Mouse (Mus musculus): Measurements from ENCODE around the gene Ptprt. TPM values are rescaled to one million over a fixed set of nuclear protein-coding genes. Genes with fewer than 3 reads are reported as not detected.

The Ptprt gene
- polyA plus RNA-seq, 1 experiment: 0.01 TPM

DNA sequence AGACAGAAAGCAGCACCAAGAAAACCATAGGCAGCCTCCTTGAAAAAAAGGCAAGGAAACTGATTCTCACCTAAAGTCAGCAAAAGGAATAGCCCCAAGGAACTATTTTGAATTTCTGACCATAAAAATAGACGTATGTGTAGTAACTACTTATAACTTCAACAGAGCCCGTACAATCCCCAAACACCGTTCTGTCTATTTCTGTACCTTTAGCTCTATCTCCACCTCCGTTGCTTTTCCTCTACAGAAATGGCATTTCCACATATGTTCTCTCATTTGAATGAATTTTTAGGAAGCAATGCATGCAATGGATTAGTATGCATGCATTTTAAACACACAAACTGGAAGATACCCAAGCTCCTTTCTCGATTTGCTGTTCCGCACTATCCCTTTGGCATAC is 715.5 kb downstream of the Ptprt start:
- H3K36me3 ChIP-seq (replicated peaks; ENCODE audit: low read length): no peaks in the 10 kb centered on the region
- H3K9me3 ChIP-seq: peaks cover 46% of the 10 kb centered on the region
- no peaks in the 10 kb centered on the region for H3K27me3 ChIP-seq (replicated peaks)
- no peaks in the 10 kb centered on the region for H3K4me1 ChIP-seq
- no peak for TF ChIP-seq GATA1 (IDR thresholded peaks at IDR 0.05; ENCODE audit: borderline replicate concordance, low read length)
- TF ChIP-seq FLI1 (IDR thresholded peaks at IDR 0.05; ENCODE audit: low read length): no peak
- no peak overlapping the region for H3K4me3 ChIP-seq (replicated peaks)

DNA sequence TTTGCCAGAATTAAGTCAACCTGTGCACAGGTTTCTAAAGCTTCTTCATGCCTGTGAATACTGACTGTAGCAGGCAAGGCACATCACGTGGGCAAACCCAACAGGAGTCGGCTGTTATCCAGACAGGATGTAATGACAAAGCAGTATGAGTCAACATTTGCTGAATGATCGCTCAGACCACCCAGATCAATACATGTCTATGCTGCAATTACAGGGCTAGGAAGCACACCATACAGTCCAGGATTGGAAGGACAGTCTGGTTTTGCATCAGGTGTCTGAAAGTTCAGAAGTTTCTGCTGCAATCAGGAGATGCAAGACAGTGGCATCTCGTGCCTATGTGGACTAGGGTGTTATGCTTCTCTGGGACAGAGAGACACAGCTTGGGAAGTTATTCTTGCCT is 716.3 kb downstream of the Ptprt start:
- TF ChIP-seq GATA1 (IDR thresholded peaks at IDR 0.05; ENCODE audit: borderline replicate concordance, low read length): no peak
- TF ChIP-seq FLI1 (IDR thresholded peaks at IDR 0.05; ENCODE audit: low read length): no peak
- no peaks in the 10 kb centered on the region for H3K4me1 ChIP-seq
- peaks cover 46% of the 10 kb centered on the region for H3K9me3 ChIP-seq
- no peak overlapping the region for H3K4me3 ChIP-seq (replicated peaks)
- H3K36me3 ChIP-seq (replicated peaks; ENCODE audit: low read length): no peaks in the 10 kb centered on the region
- no peaks in the 10 kb centered on the region for H3K27me3 ChIP-seq (replicated peaks)

DNA sequence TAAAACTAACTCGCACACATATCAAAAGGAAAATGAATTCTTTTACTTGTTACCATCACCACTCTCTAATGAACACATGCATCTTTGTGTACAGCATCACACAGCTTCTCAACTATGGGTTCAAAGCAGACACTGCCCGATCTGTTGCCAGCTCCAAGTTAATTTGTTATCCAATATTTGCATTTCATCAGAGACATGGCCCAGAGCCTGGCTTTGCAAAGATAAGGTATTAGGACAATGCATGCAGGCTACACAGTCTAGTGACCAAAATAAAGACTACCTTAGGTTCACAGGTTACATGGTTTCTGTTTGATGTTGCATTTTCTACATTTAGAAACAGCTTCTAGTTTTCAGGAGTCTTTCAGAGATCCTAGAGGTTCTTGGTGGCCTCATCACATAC is 719.0 kb downstream of the Ptprt start:
- Histone ChIP-seq H3K9me3 (peaks cover 42% of the 10 kb centered on the region), H3K4me1 (no peaks in the 10 kb centered on the region), H3K36me3 (replicated peaks; ENCODE audit: low read length) (no peaks in the 10 kb centered on the region), H3K4me3 (replicated peaks) (no peak overlapping the region), H3K27me3 (replicated peaks) (no peaks in the 10 kb centered on the region)
- TF ChIP-seq GATA1 (IDR thresholded peaks at IDR 0.05; ENCODE audit: borderline replicate concordance, low read length) (no peak), FLI1 (IDR thresholded peaks at IDR 0.05; ENCODE audit: low read length) (no peak)

DNA sequence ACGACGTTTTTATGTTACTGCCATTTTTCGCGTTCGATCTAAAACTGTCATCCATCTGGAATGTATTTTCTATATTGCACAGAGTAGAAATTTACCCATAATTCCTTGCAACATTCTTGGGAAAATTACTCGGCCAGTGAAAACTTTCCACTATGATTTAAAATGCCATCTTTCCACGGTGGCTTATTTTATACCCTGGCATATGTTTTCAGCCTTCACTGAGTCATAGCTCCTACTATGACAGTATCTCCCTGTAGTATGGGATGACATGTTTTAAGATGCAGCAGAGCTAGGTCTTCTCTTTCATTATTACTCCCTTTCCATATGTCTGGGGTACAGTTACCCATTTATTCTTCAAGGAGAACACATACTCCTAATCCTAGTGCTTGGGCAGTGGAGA is 753.7 kb downstream of the Ptprt start:
- TF ChIP-seq GATA1 (IDR thresholded peaks at IDR 0.05; ENCODE audit: borderline replicate concordance, low read length) (no peak), FLI1 (IDR thresholded peaks at IDR 0.05; ENCODE audit: low read length) (no peak)
- Histone ChIP-seq H3K4me1 (no peaks in the 10 kb centered on the region), H3K36me3 (replicated peaks; ENCODE audit: low read length) (no peaks in the 10 kb centered on the region), H3K27me3 (replicated peaks) (no peaks in the 10 kb centered on the region), H3K4me3 (replicated peaks) (no peak overlapping the region), H3K9me3 (0 out of 2 replicates have a peak, but pooled peaks cover 10% of the 10 kb centered on the region)

DNA sequence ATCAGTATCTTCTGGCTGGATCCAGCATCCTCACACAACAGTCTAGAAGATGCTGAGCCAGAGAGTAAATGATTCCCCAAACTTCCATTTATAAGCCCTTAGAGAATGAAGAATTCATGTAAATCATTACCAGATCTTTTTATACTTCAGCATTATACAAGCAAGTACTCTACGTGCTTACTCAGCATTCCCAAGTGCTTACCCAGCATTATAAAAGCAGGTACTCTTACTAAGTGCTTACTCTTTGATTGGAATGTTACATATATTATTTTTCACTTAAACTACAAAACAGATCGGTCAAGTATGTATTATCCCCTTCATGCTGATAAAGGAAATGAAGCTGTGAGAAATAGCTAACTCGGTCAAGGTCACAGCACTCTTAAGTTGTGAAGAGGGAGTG is 758.8 kb downstream of the Ptprt start:
- Histone ChIP-seq H3K4me1 (no peaks in the 10 kb centered on the region), H3K9me3 (0 out of 2 replicates have a peak, but pooled peaks cover 11% of the 10 kb centered on the region), H3K27me3 (replicated peaks) (no peaks in the 10 kb centered on the region), H3K4me3 (replicated peaks) (no peak overlapping the region), H3K36me3 (replicated peaks; ENCODE audit: low read length) (no peaks in the 10 kb centered on the region)
- TF ChIP-seq FLI1 (IDR thresholded peaks at IDR 0.05; ENCODE audit: low read length): no peak
- TF ChIP-seq GATA1 (IDR thresholded peaks at IDR 0.05; ENCODE audit: borderline replicate concordance, low read length): no peak

DNA sequence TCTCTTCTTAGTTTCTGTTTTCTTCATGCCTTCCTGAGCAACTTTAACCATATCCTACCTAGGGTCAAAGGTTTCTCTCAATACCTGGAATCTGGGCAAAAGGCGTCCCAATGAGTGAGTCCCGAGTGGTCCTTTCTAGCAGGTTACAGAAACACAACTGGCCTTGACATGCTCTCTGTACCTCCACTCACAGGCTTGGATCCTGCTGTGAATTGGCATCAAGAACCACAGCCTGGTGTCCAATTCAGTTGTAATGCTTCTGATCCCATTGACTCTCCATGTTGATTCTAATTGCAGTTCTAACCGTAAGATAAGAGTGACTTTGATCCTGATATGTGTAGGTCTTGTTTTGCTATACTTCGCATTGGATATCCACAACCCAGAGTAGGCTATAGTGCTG is 776.5 kb downstream of the Ptprt start:
- H3K9me3 ChIP-seq: peaks cover 27% of the 10 kb centered on the region

DNA sequence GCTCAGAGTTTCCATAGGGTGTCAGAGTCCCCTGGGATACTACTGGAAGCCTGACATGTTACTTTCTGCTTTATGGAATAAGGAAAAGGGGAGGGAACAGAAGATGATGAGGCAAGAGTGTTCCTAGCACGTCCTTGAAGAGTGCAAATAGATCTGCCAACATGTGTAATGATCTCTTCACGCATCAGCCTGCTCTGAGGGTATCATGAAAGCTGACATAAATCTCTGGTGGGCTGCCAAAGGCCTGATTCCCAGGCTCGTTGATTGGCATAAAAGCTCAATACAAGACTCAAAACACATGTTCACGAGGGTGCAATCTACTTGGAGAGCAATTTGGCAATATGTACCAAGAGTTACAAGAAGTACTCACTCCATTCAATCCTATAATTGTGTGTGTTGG is 778.4 kb downstream of the Ptprt start:
- no peaks in the 10 kb centered on the region for H3K36me3 ChIP-seq (replicated peaks; ENCODE audit: low read length)
- TF ChIP-seq GATA1 (IDR thresholded peaks at IDR 0.05; ENCODE audit: borderline replicate concordance, low read length) (no peak), FLI1 (IDR thresholded peaks at IDR 0.05; ENCODE audit: low read length) (no peak)
- no peak overlapping the region for H3K4me3 ChIP-seq (replicated peaks)
- no peaks in the 10 kb centered on the region for H3K4me1 ChIP-seq
- no peaks in the 10 kb centered on the region for H3K27me3 ChIP-seq (replicated peaks)
- peaks cover 26% of the 10 kb centered on the region for H3K9me3 ChIP-seq

More for the DNA sequence above, 776.5 kb downstream of the Ptprt start:
- H3K4me3 ChIP-seq (replicated peaks): no peak overlapping the region
- no peaks in the 10 kb centered on the region for H3K36me3 ChIP-seq (replicated peaks; ENCODE audit: low read length)
- TF ChIP-seq GATA1 (IDR thresholded peaks at IDR 0.05; ENCODE audit: borderline replicate concordance, low read length): no peak
- no peak for TF ChIP-seq FLI1 (IDR thresholded peaks at IDR 0.05; ENCODE audit: low read length)
- no peaks in the 10 kb centered on the region for H3K27me3 ChIP-seq (replicated peaks)
- no peaks in the 10 kb centered on the region for H3K4me1 ChIP-seq

DNA sequence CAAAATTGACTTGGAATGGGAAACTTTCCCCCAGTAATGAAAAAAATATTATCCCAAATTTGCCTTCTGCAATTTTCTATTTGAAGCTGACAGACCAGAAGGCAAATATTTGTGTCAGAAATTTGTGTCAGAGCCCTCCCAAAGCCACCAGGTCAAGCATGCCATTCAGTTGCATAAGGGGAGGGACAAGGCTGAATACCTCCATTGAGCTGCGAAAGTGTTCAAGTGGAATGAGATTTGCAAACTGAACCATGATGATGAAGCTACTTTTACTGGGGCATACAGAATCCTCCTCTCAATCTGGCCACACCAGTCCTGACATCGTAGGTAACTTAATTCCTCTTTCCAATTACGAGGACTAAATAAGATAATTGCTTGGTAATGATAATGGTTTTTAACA is 780.0 kb downstream of the Ptprt start:
- H3K4me3 ChIP-seq (replicated peaks): no peak overlapping the region
- no peaks in the 10 kb centered on the region for H3K4me1 ChIP-seq
- TF ChIP-seq FLI1 (IDR thresholded peaks at IDR 0.05; ENCODE audit: low read length) (no peak), GATA1 (IDR thresholded peaks at IDR 0.05; ENCODE audit: borderline replicate concordance, low read length) (no peak)
- no peaks in the 10 kb centered on the region for H3K27me3 ChIP-seq (replicated peaks)
- peaks cover 32% of the 10 kb centered on the region for H3K9me3 ChIP-seq
- H3K36me3 ChIP-seq (replicated peaks; ENCODE audit: low read length): no peaks in the 10 kb centered on the region

DNA sequence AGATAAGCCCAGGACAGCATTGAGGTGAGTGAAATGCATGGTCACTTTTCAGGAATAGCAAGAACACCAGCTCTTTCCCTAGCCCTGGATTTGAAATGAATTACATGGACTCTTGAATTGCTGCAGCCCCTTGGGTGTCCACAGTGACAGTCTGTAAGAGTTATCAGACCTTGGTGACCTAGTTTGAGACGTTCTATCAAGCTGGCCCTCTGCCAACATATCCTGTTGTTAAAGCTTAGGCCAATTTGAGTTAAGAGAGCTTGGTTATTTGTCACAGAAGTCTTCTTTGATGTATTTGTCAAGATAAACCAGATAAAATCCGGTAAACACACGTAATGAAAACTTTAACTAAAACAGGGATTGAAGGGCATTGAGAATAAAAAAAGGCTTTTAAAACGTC is 795.7 kb downstream of the Ptprt start:
- TF ChIP-seq FLI1 (IDR thresholded peaks at IDR 0.05; ENCODE audit: low read length) (no peak), GATA1 (IDR thresholded peaks at IDR 0.05; ENCODE audit: borderline replicate concordance, low read length) (no peak)
- H3K4me1 ChIP-seq: no peaks in the 10 kb centered on the region
- no peaks in the 10 kb centered on the region for H3K27me3 ChIP-seq (replicated peaks)
- H3K36me3 ChIP-seq (replicated peaks; ENCODE audit: low read length): no peaks in the 10 kb centered on the region
- H3K4me3 ChIP-seq (replicated peaks): no peak overlapping the region
- peaks cover 8% of the 10 kb centered on the region; the same call in 1 of the 2 replicates for H3K9me3 ChIP-seq

DNA sequence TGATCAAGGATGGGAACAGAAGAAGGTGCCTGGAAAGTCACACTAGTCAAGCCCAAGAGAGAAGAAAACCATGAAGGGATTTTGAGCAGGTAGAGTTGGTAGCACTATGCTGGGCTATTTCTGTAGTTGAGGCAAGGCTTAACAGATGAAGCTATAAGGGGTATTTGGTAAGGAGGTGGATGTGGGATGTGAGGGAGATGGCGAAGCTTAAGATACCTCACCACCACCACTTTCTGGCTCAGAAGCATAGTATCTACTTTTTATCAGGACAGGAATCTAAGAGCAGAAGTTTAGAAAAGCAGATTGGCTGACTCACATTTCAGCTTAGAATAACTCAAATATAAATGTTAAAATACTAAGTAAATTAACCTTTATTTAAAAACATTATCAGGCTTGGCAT is 802.1 kb downstream of the Ptprt start:
- H3K36me3 ChIP-seq (replicated peaks; ENCODE audit: low read length): no peaks in the 10 kb centered on the region
- H3K9me3 ChIP-seq: peaks cover 14% of the 10 kb centered on the region
- no peaks in the 10 kb centered on the region for H3K27me3 ChIP-seq (replicated peaks)
- no peak overlapping the region for H3K4me3 ChIP-seq (replicated peaks)
- no peak for TF ChIP-seq FLI1 (IDR thresholded peaks at IDR 0.05; ENCODE audit: low read length)
- no peak for TF ChIP-seq GATA1 (IDR thresholded peaks at IDR 0.05; ENCODE audit: borderline replicate concordance, low read length)
- H3K4me1 ChIP-seq: no peaks in the 10 kb centered on the region

DNA sequence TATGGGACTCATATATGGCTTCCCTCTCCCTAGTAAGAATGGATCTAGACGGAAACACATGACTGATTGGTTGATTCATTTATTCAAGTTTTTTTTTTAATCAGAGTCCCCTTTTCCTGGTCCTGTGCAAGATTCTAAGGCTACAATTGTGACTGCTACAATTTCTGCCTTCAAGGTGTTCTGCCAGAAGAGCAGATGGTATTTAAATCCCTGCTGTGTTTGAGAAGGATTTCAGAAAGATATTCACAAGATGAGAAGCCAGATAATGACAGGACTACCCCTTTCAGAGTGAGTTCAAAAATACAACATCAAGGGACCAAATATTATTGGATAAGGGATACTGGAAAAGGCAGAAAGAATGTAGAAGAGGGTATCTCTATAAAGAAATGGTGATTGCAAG is 802.6 kb downstream of the Ptprt start:
- TF ChIP-seq GATA1 (IDR thresholded peaks at IDR 0.05; ENCODE audit: borderline replicate concordance, low read length): no peak
- no peak for TF ChIP-seq FLI1 (IDR thresholded peaks at IDR 0.05; ENCODE audit: low read length)
- H3K4me3 ChIP-seq (replicated peaks): no peak overlapping the region
- H3K9me3 ChIP-seq: peaks cover 14% of the 10 kb centered on the region
- no peaks in the 10 kb centered on the region for H3K27me3 ChIP-seq (replicated peaks)
- H3K36me3 ChIP-seq (replicated peaks; ENCODE audit: low read length): no peaks in the 10 kb centered on the region
- H3K4me1 ChIP-seq: no peaks in the 10 kb centered on the region

Measured in megakaryocyte, embryonic 14.5 days (primary cell).